Mouse (Mus musculus): ENCODE results near the gene Leprot.
A peak's percentile ranks its signal among the peaks of the same experiment; 100 is the strongest.

Gene Leprot

GRCm38 (mm10) chr4:101647196-101647905 lies at the start of gene Leprot:
Gene Leprot, plus strand, starts transcription at chr4:101647718.
- DNase-seq (ENCODE audit: extremely low spot score) = peak; percentile 100

GRCm38 (mm10) chr4:101601758-101602157 lies 45.8 kb upstream of the Leprot start:
- DNase-seq (ENCODE audit: extremely low spot score) = no peak

- no peak for DNase-seq (ENCODE audit: extremely low spot score)
Measured at GRCm38 (mm10) chr4:101603635-101604034, 43.9 kb upstream of the Leprot start.

- no peak for DNase-seq (ENCODE audit: extremely low spot score)
Measured at GRCm38 (mm10) chr4:101616520-101616919, 31.0 kb upstream of the Leprot start.

- DNase-seq (ENCODE audit: extremely low spot score) = no peak
Measured at GRCm38 (mm10) chr4:101617742-101618141, 29.8 kb upstream of the Leprot start.

- no peak for DNase-seq (ENCODE audit: extremely low spot score)
Measured at GRCm38 (mm10) chr4:101620206-101620605, 27.3 kb upstream of the Leprot start.

- DNase-seq (ENCODE audit: extremely low spot score) = no peak
Measured at GRCm38 (mm10) chr4:101621241-101621640, 26.3 kb upstream of the Leprot start.

GRCm38 (mm10) chr4:101625278-101625677 lies 22.2 kb upstream of the Leprot start:
- DNase-seq (ENCODE audit: extremely low spot score) = no peak

DNA sequence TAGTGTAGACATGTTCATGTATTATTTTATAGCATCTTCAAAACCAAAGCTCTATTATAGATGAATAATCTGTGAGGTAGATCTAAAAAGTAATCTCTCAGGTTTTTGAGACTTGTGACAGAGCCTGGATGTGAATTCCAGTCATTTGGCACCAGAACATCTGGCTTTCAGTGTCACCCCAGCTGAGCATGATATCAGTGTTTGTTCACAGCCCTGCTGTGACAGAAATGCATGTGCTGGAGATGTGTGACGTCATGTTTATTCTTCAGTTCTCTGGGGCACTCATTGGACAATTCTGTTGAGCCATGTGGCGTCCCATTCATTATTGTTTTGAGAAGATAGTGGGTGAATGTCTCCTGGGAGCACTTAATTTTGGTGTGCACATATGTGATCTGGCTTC lies 11.9 kb upstream of the Leprot start:
- no peak for DNase-seq (ENCODE audit: extremely low spot score)

DNA sequence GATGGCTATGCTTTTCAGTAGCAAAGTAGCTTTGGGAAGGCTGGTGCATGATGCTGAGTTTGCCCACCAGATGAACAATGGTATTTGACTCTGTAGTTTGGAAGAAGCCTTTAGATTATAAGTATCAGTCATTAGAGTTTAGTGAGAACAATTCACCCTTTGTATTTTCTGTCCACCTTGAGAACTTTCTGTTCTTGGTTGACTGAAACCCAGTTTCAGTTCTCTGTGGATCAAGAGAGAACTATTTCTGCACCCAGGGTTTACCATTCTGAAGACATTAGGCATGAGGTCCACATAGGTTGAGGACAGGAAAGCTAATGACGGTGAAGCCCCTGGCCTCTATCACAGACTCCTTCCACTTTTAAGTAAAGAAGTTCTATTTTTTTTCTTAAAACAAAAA lies 10.0 kb upstream of the Leprot start:
- DNase-seq (ENCODE audit: extremely low spot score) = no peak

GRCm38 (mm10) chr4:101640631-101641030 lies 6.9 kb upstream of the Leprot start:
- DNase-seq (ENCODE audit: extremely low spot score) = no peak

- DNase-seq (ENCODE audit: extremely low spot score) = no peak
Measured at GRCm38 (mm10) chr4:101642708-101643107, 4.8 kb upstream of the Leprot start.

- no peak for DNase-seq (ENCODE audit: extremely low spot score)
Measured at GRCm38 (mm10) chr4:101643216-101643615, 4.3 kb upstream of the Leprot start.

DNA sequence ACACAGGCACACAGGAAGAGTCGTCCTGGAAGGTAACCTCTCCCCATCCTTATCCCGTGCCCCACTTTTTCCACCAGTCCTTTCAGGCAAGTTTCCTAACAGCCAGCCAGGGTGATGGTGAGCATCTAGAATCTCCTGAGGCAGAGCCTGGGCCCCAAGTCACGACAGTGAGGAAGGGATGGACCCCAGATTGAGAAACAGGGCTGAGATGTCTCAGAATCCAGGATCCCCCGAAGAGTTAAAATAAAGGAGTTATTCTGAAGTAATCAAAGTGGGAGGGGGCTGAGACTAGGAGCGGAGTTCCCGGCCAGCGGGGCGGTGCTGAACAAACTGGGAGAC lies 692 bp upstream of the Leprot start:
- no peak for DNase-seq (ENCODE audit: extremely low spot score)

DNA sequence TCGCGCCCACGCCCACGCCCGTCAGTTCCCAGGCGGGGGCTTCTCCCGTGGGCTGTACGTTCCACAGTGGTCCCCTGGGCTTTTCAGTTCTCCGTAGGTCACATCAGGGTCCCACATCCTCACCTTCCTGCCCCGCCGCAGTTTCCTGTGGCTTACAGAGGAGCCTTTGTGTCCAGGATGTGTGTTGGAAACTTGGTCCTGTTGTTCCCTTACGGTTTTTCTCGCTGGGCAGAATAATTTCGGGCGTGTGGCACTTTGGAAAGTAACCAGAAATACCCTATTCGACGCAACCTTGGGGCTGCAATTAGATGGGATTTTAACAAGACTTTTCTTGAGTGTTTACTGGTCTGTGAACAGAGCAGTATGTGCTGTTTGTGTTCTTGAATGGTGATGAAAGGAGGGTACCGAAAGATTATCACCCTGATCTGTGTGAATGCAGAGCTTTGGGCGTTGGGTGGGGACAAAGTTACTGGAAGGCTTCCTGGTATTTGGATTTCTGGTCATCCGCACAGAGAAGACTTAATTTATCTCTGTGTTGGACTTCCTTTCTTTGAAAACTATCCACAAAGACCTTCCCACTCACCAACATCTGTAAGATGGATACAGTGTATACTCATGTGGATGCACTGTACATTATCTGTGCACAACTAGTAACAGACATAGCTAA lies 591 bp downstream of the Leprot start:
- DNase-seq (ENCODE audit: extremely low spot score) = no peak

DNA sequence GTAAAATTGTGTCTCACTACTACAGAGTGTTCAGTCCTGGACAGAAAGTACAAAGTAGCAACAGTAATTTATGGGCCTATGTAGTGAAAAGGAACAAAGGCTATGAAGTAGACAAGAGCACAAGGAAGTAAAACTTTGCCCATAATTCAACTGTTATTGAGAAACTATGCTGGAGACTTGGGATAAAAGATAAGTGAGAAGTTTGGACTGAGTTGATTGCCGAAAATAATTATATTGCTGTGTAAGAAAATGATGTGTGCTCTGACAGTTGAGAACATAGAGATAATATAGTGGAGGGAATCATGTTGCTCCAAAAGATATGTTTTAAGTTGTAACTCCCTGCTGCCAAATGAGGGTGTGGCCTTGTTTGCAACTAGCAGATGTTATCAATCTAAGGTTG lies 1.2 kb downstream of the Leprot start:
- DNase-seq (ENCODE audit: extremely low spot score) = no peak

DNA sequence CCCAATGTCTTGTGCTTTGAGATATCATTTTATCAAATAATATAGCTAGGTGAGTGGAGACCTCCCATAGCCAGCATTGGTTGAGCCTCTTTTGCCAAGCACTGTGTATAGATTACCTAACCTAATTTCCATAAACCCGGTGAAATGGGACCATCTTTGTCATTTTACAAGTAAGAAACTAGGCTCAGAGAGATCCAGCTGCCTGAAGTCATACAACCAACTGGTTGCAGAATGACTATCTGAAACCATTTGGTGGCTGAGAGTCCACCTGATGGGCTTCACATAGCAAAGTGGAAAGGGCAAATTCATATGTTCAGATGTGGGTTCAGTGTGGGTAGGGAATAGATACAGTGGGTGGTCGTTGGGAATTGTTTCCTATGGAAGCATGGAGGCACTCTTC lies 3.4 kb downstream of the Leprot start:
- no peak for DNase-seq (ENCODE audit: extremely low spot score)

DNA sequence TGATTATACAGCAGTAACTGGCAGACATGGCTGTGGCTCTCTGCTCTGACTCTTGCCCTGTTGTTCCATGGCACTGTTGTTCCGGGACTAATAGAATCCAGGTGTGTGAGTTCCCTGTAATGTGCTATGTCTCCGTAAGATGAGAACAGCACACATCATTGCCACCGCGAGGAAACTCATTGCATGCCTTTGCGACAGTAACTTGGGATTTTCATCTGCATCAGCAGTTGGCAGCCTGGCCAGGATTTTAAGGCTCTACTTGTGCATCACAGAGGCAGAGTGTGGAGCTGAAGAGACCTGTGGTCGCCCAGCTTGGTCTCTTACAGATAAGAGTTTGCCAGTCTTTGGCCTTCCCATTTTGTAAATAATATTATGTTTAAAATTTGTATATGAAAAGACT lies 6.7 kb downstream of the Leprot start:
- DNase-seq (ENCODE audit: extremely low spot score) = no peak

DNA sequence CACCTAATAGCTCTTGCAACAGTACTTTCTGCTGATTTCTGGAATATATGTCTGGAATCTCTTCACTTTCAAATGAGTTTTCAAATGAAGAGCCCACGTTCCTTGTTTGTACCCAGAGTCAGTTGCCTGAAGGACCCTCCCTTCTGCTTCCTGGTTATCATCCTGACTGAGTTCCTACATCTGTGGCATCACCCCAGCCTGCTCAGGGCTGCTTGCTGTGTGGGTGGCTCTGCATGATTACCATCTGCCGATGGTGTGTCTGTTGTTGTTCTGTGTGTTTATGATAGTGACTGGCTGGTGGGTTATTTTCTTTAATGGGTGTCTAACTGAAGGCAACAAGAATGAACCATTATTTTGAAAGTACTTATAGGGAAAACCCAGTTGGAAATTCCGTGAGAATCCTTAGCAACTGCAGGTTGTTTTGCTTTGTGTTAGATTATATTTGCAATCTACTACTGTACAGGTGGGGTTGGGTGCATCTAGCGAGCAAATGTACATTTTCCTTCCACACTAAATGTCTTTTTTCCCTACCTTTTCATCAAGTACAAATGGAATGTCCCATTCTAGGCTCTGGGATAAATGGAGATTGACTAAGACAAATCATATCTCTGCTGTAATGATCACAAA lies 7.4 kb downstream of the Leprot start:
- DNase-seq (ENCODE audit: extremely low spot score) = no peak

GRCm38 (mm10) chr4:101655415-101655790 lies 7.9 kb downstream of the Leprot start:
- DNase-seq (ENCODE audit: extremely low spot score) = no peak

DNA sequence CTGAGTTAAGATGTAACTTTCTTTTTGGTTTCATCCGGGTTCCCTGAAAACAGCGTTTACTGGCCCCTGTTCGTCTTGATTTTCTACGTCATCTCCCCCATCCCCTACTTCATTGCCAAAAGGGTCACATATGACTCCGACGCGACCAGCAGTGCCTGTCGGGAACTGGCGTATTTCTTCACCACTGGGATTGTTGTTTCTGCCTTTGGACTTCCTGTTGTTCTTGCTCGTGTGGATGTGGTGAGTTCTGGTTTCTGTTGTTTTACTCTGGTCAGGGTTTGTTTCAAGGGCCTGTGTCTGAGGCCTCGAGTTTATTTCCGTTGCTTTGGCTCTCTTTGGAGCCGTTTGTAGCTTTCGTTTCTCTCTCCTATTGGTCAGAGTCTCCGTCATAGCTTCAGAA lies 8.5 kb downstream of the Leprot start:
- no peak for DNase-seq (ENCODE audit: extremely low spot score)

GRCm38 (mm10) chr4:101656956-101657570 lies 9.5 kb downstream of the Leprot start:
- no peak for DNase-seq (ENCODE audit: extremely low spot score)
